Mouse (Mus musculus): ENCODE measurements around the gene Dera. TPM values are rescaled to one million over a fixed set of nuclear protein-coding genes. Genes with fewer than 3 reads are reported as not detected.
A peak's percentile ranks its signal among the peaks of the same experiment; 100 is the strongest.

The Dera gene
- polyA plus RNA-seq, 1 experiment from 2014 or later: 38.7 TPM

DNA sequence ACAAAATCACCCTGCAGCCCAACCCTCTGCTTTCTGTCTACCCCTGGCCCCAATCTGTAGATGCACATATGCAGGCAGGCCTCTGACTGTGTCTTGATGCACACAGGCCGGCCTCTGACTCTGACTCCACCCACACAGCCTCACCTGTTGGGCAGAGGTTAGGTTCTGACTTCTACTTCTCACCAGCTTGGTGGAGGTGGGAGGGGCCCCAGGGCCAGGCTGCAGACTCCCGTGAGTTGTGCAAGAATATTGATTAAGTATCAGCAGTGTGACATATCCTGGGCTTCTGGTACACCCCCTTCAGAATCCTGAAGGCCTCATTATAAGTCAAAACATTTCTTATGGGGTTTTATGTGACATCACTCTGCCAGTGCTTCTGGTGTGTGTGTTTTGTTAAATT lies 35.3 kb downstream of the Dera start:
- no peaks in the 10 kb centered on the region for H3K36me3 ChIP-seq
- no peak overlapping the region for H3K4me3 ChIP-seq
- no peak overlapping the region for H3K4me2 ChIP-seq (replicated peaks)
- no peak; the same call in 1 of the 2 replicates for ATAC-seq (ENCODE audit: low FRiP score, low read depth)
- H3K4me1 ChIP-seq: no peaks in the 10 kb centered on the region
- no peak overlapping the region for H3K9ac ChIP-seq (replicated peaks)
- 70% methylated on average over 2 of the region's 2 CpGs for WGBS
- H3K9me3 ChIP-seq: no peaks in the 10 kb centered on the region
- no peaks in the 10 kb centered on the region for H3K27me3 ChIP-seq
- H3K27ac ChIP-seq (replicated peaks): no peak overlapping the region

DNA sequence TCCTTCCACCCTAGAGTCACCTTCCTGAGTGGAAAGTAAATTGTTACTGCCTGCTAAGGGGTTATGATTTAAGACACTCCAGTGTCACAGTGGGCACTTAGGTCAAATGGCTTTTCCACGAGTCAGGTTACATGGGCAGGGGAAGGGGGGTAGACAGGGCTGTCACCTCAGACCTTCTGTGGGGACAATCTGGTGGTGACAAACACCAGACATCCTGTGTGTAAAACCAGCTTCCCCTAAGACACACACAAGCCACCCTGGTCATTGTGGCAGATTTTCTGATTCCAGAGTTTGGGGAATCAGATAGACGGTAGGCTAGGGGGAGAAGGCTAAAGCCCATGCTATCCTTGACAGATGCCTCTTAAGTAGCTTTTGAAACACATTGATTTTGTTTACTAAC lies 41.1 kb downstream of the Dera start:
- Histone ChIP-seq H3K9me3 (peaks cover 7% of the 10 kb centered on the region), H3K27me3 (no peaks in the 10 kb centered on the region), H3K27ac (replicated peaks) (no peak overlapping the region), H3K4me1 (no peaks in the 10 kb centered on the region), H3K4me3 (no peak overlapping the region), H3K4me2 (replicated peaks) (no peak overlapping the region), H3K9ac (replicated peaks) (no peak overlapping the region), H3K36me3 (peaks cover 7% of the 10 kb centered on the region)
- 80% methylated on average over 2 of the region's 2 CpGs for WGBS
- no peak for ATAC-seq (ENCODE audit: low FRiP score, low read depth)

GRCm38 (mm10) chr6:137796596-137797567 lies 42.5 kb downstream of the Dera start:
- Histone ChIP-seq H3K27me3 (no peaks in the 10 kb centered on the region), H3K9ac (replicated peaks) (no peak overlapping the region), H3K4me1 (no peaks in the 10 kb centered on the region), H3K4me3 (no peak overlapping the region), H3K9me3 (peaks cover 13% of the 10 kb centered on the region), H3K27ac (replicated peaks) (no peak overlapping the region), H3K4me2 (replicated peaks) (no peak overlapping the region), H3K36me3 (peaks cover 7% of the 10 kb centered on the region)
- 69% methylated on average over 29 of the region's 29 CpGs for WGBS
- ATAC-seq (ENCODE audit: low FRiP score, low read depth): peak; percentile 50

- Histone ChIP-seq H3K9ac (replicated peaks) (no peak overlapping the region), H3K4me2 (replicated peaks) (no peak overlapping the region), H3K4me1 (no peaks in the 10 kb centered on the region), H3K9me3 (peaks cover 13% of the 10 kb centered on the region), H3K36me3 (peaks cover 7% of the 10 kb centered on the region), H3K4me3 (no peak overlapping the region), H3K27ac (replicated peaks) (no peak overlapping the region), H3K27me3 (no peaks in the 10 kb centered on the region)
- WGBS: 97% methylated on average over 9 of the region's 9 CpGs
- no peak for ATAC-seq (ENCODE audit: low FRiP score, low read depth)
These were observed 44.9 kb downstream of the Dera start for GRCm38 (mm10) chr6:137799253-137799652.

GRCm38 (mm10) chr6:137803456-137804005 lies 49.2 kb downstream of the Dera start:
- peaks cover 13% of the 10 kb centered on the region for H3K9me3 ChIP-seq
- H3K27me3 ChIP-seq: no peaks in the 10 kb centered on the region
- H3K4me1 ChIP-seq: no peaks in the 10 kb centered on the region
- H3K36me3 ChIP-seq: peaks cover 7% of the 10 kb centered on the region
- ATAC-seq (ENCODE audit: low FRiP score, low read depth): no peak
- H3K9ac ChIP-seq (replicated peaks): no peak overlapping the region
- H3K27ac ChIP-seq (replicated peaks): no peak overlapping the region
- no peak overlapping the region for H3K4me3 ChIP-seq
- no peak overlapping the region for H3K4me2 ChIP-seq (replicated peaks)
- 68% methylated on average over 12 of the region's 12 CpGs for WGBS

DNA sequence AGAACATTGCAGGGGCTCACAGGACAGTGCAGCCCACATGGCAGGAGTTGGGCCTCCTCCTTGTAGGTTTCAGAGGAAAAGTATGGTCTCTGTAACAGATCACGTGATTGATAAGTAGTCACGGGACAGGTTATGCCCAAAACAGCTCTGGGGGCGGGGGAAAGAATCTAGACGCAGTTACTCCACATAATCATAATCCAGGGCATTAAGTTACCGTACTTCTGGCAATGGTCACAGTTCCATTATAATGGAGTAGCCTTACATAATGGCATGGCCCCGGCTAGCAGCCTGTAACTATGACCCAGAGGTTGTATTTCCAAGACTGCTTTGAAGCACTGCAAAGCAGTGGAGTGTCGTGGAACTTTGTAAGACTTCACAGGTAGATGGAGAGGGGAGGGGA lies 49.8 kb downstream of the Dera start:
- Histone ChIP-seq H3K9me3 (peaks cover 13% of the 10 kb centered on the region), H3K36me3 (peaks cover 7% of the 10 kb centered on the region), H3K9ac (replicated peaks) (no peak overlapping the region), H3K4me1 (no peaks in the 10 kb centered on the region), H3K4me3 (no peak overlapping the region), H3K4me2 (replicated peaks) (no peak overlapping the region), H3K27me3 (no peaks in the 10 kb centered on the region), H3K27ac (replicated peaks) (no peak overlapping the region)
- no peak for ATAC-seq (ENCODE audit: low FRiP score, low read depth)
- WGBS: 92% methylated on average over 7 of the region's 7 CpGs

DNA sequence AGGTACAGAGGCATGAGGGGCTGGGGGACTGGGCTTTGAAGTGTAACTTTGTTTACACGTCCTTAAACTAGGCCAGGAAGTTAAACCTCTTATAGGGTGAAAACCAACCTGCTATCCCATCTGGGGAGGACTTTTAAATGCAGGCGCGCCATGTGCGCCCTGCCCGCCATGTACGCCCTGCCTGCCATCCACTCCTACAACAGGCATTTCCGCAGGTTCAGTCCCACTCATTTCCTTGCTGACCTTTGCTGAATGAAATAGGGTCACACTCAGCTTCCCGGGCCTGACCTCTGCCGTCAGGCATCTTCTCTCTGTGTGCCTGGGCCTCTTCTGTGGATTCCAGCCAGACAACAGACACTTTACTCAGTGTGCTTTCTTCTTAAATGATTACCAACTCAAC lies 50.3 kb downstream of the Dera start:
- no peak for ATAC-seq (ENCODE audit: low FRiP score, low read depth)
- H3K9me3 ChIP-seq: peaks cover 13% of the 10 kb centered on the region
- H3K4me2 ChIP-seq (replicated peaks): no peak overlapping the region
- no peaks in the 10 kb centered on the region for H3K4me1 ChIP-seq
- H3K4me3 ChIP-seq: no peak overlapping the region
- no peak overlapping the region for H3K9ac ChIP-seq (replicated peaks)
- WGBS: 62% methylated on average over 9 of the region's 9 CpGs
- H3K27me3 ChIP-seq: no peaks in the 10 kb centered on the region
- H3K27ac ChIP-seq (replicated peaks): no peak overlapping the region
- H3K36me3 ChIP-seq: peaks cover 6% of the 10 kb centered on the region

DNA sequence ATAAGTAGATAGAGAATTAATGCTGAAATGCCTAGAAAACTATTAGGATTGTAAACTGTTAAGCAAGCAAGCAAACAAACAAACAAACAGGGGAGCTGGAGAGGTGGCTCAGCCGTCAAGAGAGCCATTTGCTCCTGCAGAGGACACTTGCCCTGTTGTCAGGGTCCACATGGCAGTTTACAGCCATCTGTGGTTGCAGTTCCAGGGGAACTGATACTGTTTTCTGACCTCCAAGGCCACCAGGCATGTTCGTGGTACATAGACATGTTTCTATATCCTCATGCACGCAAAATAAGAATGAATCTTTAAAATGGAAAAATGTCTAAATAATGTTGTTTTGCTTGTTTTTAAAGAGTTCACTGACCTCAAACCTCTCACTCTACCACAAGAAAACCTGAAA lies 52.0 kb downstream of the Dera start:
- H3K4me1 ChIP-seq: no peaks in the 10 kb centered on the region
- H3K4me2 ChIP-seq (replicated peaks): no peak overlapping the region
- WGBS: 92% methylated on average over 3 of the region's 3 CpGs
- H3K9me3 ChIP-seq: no peaks in the 10 kb centered on the region
- no peak overlapping the region for H3K4me3 ChIP-seq
- H3K27ac ChIP-seq (replicated peaks): no peak overlapping the region
- no peak overlapping the region for H3K9ac ChIP-seq (replicated peaks)
- no peaks in the 10 kb centered on the region for H3K27me3 ChIP-seq
- no peak for ATAC-seq (ENCODE audit: low FRiP score, low read depth)
- H3K36me3 ChIP-seq: no peaks in the 10 kb centered on the region

DNA sequence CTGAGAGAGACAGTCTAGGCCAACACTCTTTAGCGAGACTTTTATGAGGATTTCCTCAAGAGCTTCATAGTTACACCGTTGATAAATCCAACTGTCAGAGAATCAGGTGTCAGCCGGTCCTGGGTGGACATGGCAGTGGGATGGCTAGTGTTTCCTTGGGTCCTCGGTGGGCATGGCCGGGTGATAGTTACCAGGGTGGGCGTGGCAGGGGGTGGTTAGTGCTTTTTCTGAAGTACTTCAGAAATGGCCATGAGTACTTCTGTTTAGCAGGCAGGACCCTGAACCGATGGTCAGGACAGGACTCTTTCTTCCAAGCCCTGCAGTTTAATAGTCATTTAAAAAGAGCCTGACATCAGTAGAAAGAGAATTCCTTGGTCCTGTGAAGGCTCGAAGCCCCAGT lies 52.5 kb downstream of the Dera start:
- H3K4me1 ChIP-seq: no peaks in the 10 kb centered on the region
- no peaks in the 10 kb centered on the region for H3K9me3 ChIP-seq
- H3K27ac ChIP-seq (replicated peaks): no peak overlapping the region
- H3K36me3 ChIP-seq: no peaks in the 10 kb centered on the region
- H3K9ac ChIP-seq (replicated peaks): no peak overlapping the region
- ATAC-seq (ENCODE audit: low FRiP score, low read depth): no peak
- WGBS: 96% methylated on average over 8 of the region's 8 CpGs
- no peak overlapping the region for H3K4me2 ChIP-seq (replicated peaks)
- H3K27me3 ChIP-seq: no peaks in the 10 kb centered on the region
- H3K4me3 ChIP-seq: no peak overlapping the region

- H3K4me2 ChIP-seq (replicated peaks): no peak overlapping the region
These were observed 53.0 kb downstream of the Dera start for GRCm38 (mm10) chr6:137807296-137807695.

GRCm38 (mm10) chr6:137808706-137809105 lies 54.4 kb downstream of the Dera start:
- Histone ChIP-seq H3K36me3 (no peaks in the 10 kb centered on the region), H3K4me2 (replicated peaks) (no peak overlapping the region), H3K9ac (replicated peaks) (no peak overlapping the region), H3K4me1 (no peaks in the 10 kb centered on the region), H3K27ac (replicated peaks) (no peak overlapping the region), H3K27me3 (no peaks in the 10 kb centered on the region), H3K9me3 (no peaks in the 10 kb centered on the region), H3K4me3 (no peak overlapping the region)
- ATAC-seq (ENCODE audit: low FRiP score, low read depth): no peak
- WGBS: 79% methylated on average over 6 of the region's 6 CpGs

More at GRCm38 (mm10) chr6:137807296-137807695, 53.0 kb downstream of the Dera start:
- no peaks in the 10 kb centered on the region for H3K4me1 ChIP-seq
- no peak overlapping the region for H3K27ac ChIP-seq (replicated peaks)
- no peak overlapping the region for H3K4me3 ChIP-seq
- H3K36me3 ChIP-seq: no peaks in the 10 kb centered on the region
- H3K27me3 ChIP-seq: no peaks in the 10 kb centered on the region
- ATAC-seq (ENCODE audit: low FRiP score, low read depth): no peak
- 91% methylated on average over 6 of the region's 6 CpGs for WGBS
- no peaks in the 10 kb centered on the region for H3K9me3 ChIP-seq
- no peak overlapping the region for H3K9ac ChIP-seq (replicated peaks)

DNA sequence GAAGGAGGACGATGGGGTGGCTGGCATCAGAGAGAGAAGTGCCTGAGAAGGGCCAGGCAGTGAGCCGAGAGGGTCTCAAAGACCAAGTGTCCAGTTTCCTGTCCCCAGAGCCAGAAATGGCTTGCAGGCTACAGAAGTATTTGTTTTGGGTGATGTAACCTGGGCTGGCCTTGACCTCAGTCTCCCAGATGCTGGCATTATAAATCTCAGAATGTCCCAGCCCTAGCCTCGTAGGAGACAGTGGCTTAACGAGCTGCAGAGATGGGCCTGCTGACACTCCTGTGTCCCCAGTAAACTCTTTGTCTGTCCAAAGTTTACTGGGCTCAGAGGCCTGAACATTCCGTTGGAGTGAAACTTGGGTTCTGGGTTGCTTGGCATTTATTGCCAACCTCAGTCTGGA lies 55.8 kb downstream of the Dera start:
- WGBS: 76% methylated on average over 5 of the region's 5 CpGs
- Histone ChIP-seq H3K4me1 (no peaks in the 10 kb centered on the region), H3K9ac (replicated peaks) (no peak overlapping the region), H3K9me3 (no peaks in the 10 kb centered on the region), H3K4me3 (no peak overlapping the region), H3K27me3 (no peaks in the 10 kb centered on the region), H3K4me2 (replicated peaks) (no peak overlapping the region), H3K27ac (replicated peaks) (no peak overlapping the region), H3K36me3 (no peaks in the 10 kb centered on the region)
- ATAC-seq (ENCODE audit: low FRiP score, low read depth): no peak
